Mouse (Mus musculus): ENCODE results near the gene Egr4.

DNA sequence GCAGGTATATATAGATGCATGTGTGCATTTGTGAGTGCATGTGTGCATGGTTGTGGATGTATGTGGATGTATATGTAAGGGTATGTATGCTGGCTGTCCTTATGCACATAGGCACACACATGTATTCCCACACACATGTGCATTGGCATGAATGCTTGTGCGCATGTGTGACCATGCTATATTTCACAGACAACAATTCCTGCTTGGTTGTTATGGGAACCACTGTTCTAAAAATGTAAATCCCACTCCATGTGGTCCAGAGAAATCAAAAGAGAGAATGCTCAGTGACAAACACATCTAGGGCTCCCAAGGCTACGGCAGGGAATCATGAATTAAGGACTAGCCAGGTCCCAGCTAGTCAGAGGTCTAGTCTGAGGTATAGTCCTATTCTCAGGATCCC lies 8.5 kb downstream of the Egr4 start:
- TF ChIP-seq CTCF (IDR thresholded peaks at IDR 0.05; ENCODE audit: extremely low read depth, insufficient read length, insufficient replicate concordance, low read depth, low read length): no peak
- no peak for TF ChIP-seq POLR2A (IDR thresholded peaks at IDR 0.05; ENCODE audit: low read depth, low read length)
